Mouse (Mus musculus): ENCODE measurements around the gene Bpi. TPM values are rescaled to one million over a fixed set of nuclear protein-coding genes. Genes with fewer than 3 reads are reported as not detected.

Gene Bpi
- polyA plus RNA-seq, 1 experiment, result 0.32 TPM

DNA sequence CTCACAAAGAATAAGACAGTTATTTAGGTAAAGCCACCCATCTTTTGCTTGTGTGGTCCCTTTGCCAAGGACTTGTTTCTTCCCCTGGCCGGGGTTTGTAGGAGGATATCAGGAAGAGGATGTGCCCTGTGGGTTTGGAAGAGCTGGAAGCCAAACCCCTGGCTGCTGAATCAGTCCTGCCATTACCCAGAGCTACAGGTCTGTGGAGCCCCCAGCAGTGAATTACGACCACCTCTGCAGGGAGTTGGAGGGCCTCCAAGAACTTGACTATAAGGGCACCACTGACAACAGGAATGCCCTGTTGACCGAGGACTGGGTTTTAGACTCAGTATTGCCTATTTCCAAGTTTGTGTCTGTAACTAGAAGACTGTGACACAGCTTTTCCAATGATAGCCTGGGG, 41.3 kb downstream of the Bpi start:
- Histone ChIP-seq H3K27ac (ENCODE audit: control insufficient read depth, insufficient read depth, low read length) (no peak overlapping the region), H3K36me3 (ENCODE audit: control insufficient read depth, insufficient read depth, low read length) (no peaks in the 10 kb centered on the region), H3K4me1 (replicated peaks; ENCODE audit: control insufficient read depth, insufficient read depth, low read length) (no peaks in the 10 kb centered on the region), H3K4me3 (ENCODE audit: control insufficient read depth, insufficient read depth, low read length) (no peak overlapping the region), H3K27me3 (ENCODE audit: control insufficient read depth, insufficient read depth, low read length) (no peaks in the 10 kb centered on the region)
- WGBS, result 88% methylated on average over 3 of the region's 3 CpGs
- no peak for DNase-seq
- TF ChIP-seq POLR2A (IDR thresholded peaks at IDR 0.05; ENCODE audit: control insufficient read depth, extremely low read depth, insufficient read depth, low read length, poor library complexity) (no peak), CTCF (IDR thresholded peaks at IDR 0.05; ENCODE audit: borderline replicate concordance, control insufficient read depth, extremely low read depth, insufficient read depth, low read length, poor library complexity) (no peak)

- no peaks in the 10 kb centered on the region for H3K4me1 ChIP-seq (replicated peaks; ENCODE audit: control insufficient read depth, insufficient read depth, low read length)
- no peaks in the 10 kb centered on the region for H3K36me3 ChIP-seq (ENCODE audit: control insufficient read depth, insufficient read depth, low read length)
- no peaks in the 10 kb centered on the region for H3K27me3 ChIP-seq (ENCODE audit: control insufficient read depth, insufficient read depth, low read length)
- no peak overlapping the region for H3K4me3 ChIP-seq (ENCODE audit: control insufficient read depth, insufficient read depth, low read length)
- no peak for DNase-seq
- TF ChIP-seq CTCF (IDR thresholded peaks at IDR 0.05; ENCODE audit: borderline replicate concordance, control insufficient read depth, extremely low read depth, insufficient read depth, low read length, poor library complexity) (no peak), POLR2A (IDR thresholded peaks at IDR 0.05; ENCODE audit: control insufficient read depth, extremely low read depth, insufficient read depth, low read length, poor library complexity) (no peak)
- H3K27ac ChIP-seq (ENCODE audit: control insufficient read depth, insufficient read depth, low read length), result no peak overlapping the region
- 93% methylated on average over 4 of the region's 4 CpGs for WGBS
These were observed 41.8 kb downstream of the Bpi start for GRCm38 (mm10) chr2:158299731-158300130.

DNA sequence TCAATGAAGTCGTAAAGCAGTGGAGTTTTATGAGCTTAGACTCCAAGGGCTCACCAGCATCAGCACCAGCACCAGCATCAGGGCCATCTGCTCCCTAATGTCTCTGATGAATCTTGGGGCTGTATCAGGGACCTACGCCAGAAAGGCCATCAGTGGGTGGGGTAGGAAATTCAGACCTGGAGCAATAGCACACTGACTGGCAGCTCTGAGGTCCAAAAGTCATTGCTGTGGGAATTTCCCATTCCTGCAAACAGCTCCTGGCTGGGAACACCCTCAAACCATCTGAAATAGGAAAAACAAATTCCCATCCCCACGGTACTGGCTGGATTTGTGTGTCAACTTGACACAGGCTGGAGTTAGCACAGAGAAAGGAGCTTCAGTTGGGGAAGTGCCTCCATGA, 44.9 kb downstream of the Bpi start:
- 95% methylated on average over 3 of the region's 3 CpGs for WGBS
- DNase-seq, result no peak

DNA sequence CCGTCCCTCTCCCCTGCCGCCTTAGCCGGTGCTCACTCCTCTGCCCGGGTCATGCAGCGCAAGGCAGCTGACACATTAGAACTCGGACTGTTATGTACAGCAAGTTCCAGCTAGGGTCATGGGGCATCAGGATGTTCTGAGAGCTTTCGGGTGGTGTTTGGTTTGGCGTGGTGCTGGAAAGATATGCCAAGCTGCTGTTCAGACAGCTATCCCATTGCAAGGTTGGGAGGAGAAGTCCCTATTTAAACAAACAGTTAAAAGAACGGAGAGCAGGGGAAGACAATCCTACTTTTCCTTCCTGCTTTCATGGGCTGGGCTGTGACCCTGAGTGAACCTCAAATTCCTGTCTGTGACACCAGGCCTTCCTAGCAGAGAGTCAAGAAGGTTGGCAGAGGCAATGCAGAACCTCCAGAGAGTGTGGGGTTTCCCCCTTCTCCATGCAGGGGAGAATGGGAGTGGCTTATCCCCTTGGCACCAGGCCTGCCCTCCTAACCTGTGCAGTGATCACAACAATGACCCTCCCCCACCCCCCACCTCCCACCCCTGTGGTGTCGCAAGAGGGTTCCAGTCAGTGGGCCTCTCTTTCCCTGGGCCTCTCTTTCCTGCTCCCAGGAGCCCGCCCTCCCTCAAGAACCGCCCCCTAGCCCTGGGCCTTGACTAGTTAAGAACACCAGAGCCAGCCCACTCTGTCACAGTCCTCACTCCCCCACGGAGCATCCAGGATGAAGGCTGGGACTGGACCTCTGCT, 48.2 kb downstream of the Bpi start, which contains the start of gene Lbp:
Gene Lbp, plus strand, starts transcription at position 546 of the 748 bp plus-strand sequence.
- H3K4me3 ChIP-seq (ENCODE audit: control insufficient read depth, insufficient read depth, low read length), result no peak within 1 kb of the TSS
- H3K4me1 ChIP-seq (replicated peaks; ENCODE audit: control insufficient read depth, insufficient read depth, low read length), result peaks cover 6% of the 10 kb centered on the region
- DNase-seq, result no peak
- H3K27me3 ChIP-seq (ENCODE audit: control insufficient read depth, insufficient read depth, low read length), result no peaks in the 10 kb centered on the region
- H3K36me3 ChIP-seq (ENCODE audit: control insufficient read depth, insufficient read depth, low read length), result no peaks in the 10 kb centered on the region
- 48% methylated on average over 13 of the region's 13 CpGs for WGBS
- TF ChIP-seq CTCF (IDR thresholded peaks at IDR 0.05; ENCODE audit: borderline replicate concordance, control insufficient read depth, extremely low read depth, insufficient read depth, low read length, poor library complexity) (no peak), POLR2A (IDR thresholded peaks at IDR 0.05; ENCODE audit: control insufficient read depth, extremely low read depth, insufficient read depth, low read length, poor library complexity) (no peak)
- no peak within 1 kb of the TSS for H3K27ac ChIP-seq (ENCODE audit: control insufficient read depth, insufficient read depth, low read length)

More for the DNA sequence above, 44.9 kb downstream of the Bpi start:
- Histone ChIP-seq H3K27ac (ENCODE audit: control insufficient read depth, insufficient read depth, low read length) (no peak overlapping the region), H3K36me3 (ENCODE audit: control insufficient read depth, insufficient read depth, low read length) (no peaks in the 10 kb centered on the region), H3K27me3 (ENCODE audit: control insufficient read depth, insufficient read depth, low read length) (no peaks in the 10 kb centered on the region), H3K4me1 (replicated peaks; ENCODE audit: control insufficient read depth, insufficient read depth, low read length) (peaks cover 6% of the 10 kb centered on the region), H3K4me3 (ENCODE audit: control insufficient read depth, insufficient read depth, low read length) (no peak overlapping the region)
- TF ChIP-seq CTCF (IDR thresholded peaks at IDR 0.05; ENCODE audit: borderline replicate concordance, control insufficient read depth, extremely low read depth, insufficient read depth, low read length, poor library complexity) (no peak), POLR2A (IDR thresholded peaks at IDR 0.05; ENCODE audit: control insufficient read depth, extremely low read depth, insufficient read depth, low read length, poor library complexity) (no peak)

DNA sequence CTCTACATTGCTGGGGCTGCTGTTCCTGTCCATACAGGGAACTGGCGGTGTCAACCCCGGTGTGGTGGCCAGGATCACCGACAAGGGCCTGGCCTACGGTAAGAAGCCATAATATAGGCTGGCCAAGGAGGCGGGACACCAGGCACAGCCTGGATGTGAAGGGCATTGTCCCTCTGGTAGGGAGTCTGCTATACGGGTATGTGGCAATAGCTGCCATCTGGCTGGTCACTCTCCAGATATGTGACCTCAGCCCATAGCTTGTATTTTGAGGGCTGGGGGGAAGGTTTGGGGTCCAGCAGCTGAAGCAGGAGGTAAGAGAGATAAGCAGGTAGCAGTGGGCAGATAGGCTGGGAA, 48.8 kb downstream of the Bpi start:
- Histone ChIP-seq H3K27ac (ENCODE audit: control insufficient read depth, insufficient read depth, low read length) (no peak overlapping the region), H3K36me3 (ENCODE audit: control insufficient read depth, insufficient read depth, low read length) (no peaks in the 10 kb centered on the region), H3K4me3 (ENCODE audit: control insufficient read depth, insufficient read depth, low read length) (no peak overlapping the region), H3K4me1 (replicated peaks; ENCODE audit: control insufficient read depth, insufficient read depth, low read length) (peaks cover 6% of the 10 kb centered on the region), H3K27me3 (ENCODE audit: control insufficient read depth, insufficient read depth, low read length) (no peaks in the 10 kb centered on the region)
- 67% methylated on average over 6 of the region's 6 CpGs for WGBS
- no peak for DNase-seq
- TF ChIP-seq CTCF (IDR thresholded peaks at IDR 0.05; ENCODE audit: borderline replicate concordance, control insufficient read depth, extremely low read depth, insufficient read depth, low read length, poor library complexity), result no peak
- TF ChIP-seq POLR2A (IDR thresholded peaks at IDR 0.05; ENCODE audit: control insufficient read depth, extremely low read depth, insufficient read depth, low read length, poor library complexity), result no peak

DNA sequence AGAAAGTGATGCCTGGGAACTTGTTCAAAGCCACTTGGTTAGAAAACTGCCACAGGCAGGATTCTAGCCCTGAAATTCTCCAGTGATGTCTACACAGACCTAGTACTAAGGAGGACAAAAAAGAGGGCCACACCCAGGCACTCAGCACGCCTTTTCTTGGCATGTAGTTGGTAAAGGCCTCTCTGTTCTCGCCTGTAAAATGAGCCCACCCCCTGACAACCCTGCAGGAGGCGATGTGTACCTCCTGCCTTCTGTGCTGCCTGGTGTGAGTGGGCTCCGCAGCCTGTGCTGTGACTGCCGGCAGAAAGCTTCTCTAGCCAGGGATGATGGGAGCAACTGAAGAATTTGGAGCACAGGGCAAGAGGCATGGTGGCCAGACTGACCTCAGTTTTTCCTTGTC, 50.4 kb downstream of the Bpi start:
- Histone ChIP-seq H3K27ac (ENCODE audit: control insufficient read depth, insufficient read depth, low read length) (no peak overlapping the region), H3K4me1 (replicated peaks; ENCODE audit: control insufficient read depth, insufficient read depth, low read length) (peaks cover 10% of the 10 kb centered on the region), H3K36me3 (ENCODE audit: control insufficient read depth, insufficient read depth, low read length) (no peaks in the 10 kb centered on the region), H3K4me3 (ENCODE audit: control insufficient read depth, insufficient read depth, low read length) (no peak overlapping the region), H3K27me3 (ENCODE audit: control insufficient read depth, insufficient read depth, low read length) (no peaks in the 10 kb centered on the region)
- no peak for DNase-seq
- no peak for TF ChIP-seq CTCF (IDR thresholded peaks at IDR 0.05; ENCODE audit: borderline replicate concordance, control insufficient read depth, extremely low read depth, insufficient read depth, low read length, poor library complexity)
- TF ChIP-seq POLR2A (IDR thresholded peaks at IDR 0.05; ENCODE audit: control insufficient read depth, extremely low read depth, insufficient read depth, low read length, poor library complexity), result no peak
- 92% methylated on average over 5 of the region's 5 CpGs for WGBS
